Mouse (Mus musculus): ENCODE measurements around the gene Olfr815.
"Not testable (repeated sequence)": the region's sequence is repeated elsewhere in the genome, so short reads cannot be mapped to it uniquely, and the experiment has no call there.

Olfr815 gene

GRCm38 (mm10) chr10:129905767-129906166 is at the start of gene Olfr815:
Gene Olfr815, minus strand, starts transcription at chr10:129905867.
- H3K36me3 ChIP-seq (ENCODE audit: control insufficient read depth, insufficient read depth, low read length, poor library complexity, severe bottlenecking); DNase-seq (ENCODE audit: low read depth, low spot score); H3K27me3 ChIP-seq (ENCODE audit: control insufficient read depth, insufficient read depth, low read length, poor library complexity, severe bottlenecking): not testable (repeated sequence)

GRCm38 (mm10) chr10:129949000-129949399 is 43.3 kb upstream of the Olfr815 start, which contains the start of gene Olfr818:
Gene Olfr818, minus strand, starts transcription at chr10:129949100.
- no peak for DNase-seq (ENCODE audit: low read depth, low spot score)
- no peaks in the 10 kb centered on the region for H3K36me3 ChIP-seq (ENCODE audit: control insufficient read depth, insufficient read depth, low read length, poor library complexity, severe bottlenecking)

GRCm38 (mm10) chr10:129915497-129915896 is 9.8 kb upstream of the Olfr815 start, which contains the start of gene Olfr816:
Gene Olfr816, minus strand, starts transcription at chr10:129915597.
- Histone ChIP-seq H3K27me3 (ENCODE audit: control insufficient read depth, insufficient read depth, low read length, poor library complexity, severe bottlenecking) (no peaks in the 10 kb centered on the region), H3K36me3 (ENCODE audit: control insufficient read depth, insufficient read depth, low read length, poor library complexity, severe bottlenecking) (no peaks in the 10 kb centered on the region)
- DNase-seq (ENCODE audit: low read depth, low spot score), result no peak

More at GRCm38 (mm10) chr10:129949000-129949399, 43.3 kb upstream of the Olfr815 start, which contains the start of gene Olfr818:
- no peaks in the 10 kb centered on the region for H3K27me3 ChIP-seq (ENCODE audit: control insufficient read depth, insufficient read depth, low read length, poor library complexity, severe bottlenecking)

- Histone ChIP-seq H3K27me3 (ENCODE audit: control insufficient read depth, insufficient read depth, low read length, poor library complexity, severe bottlenecking) (no peaks in the 10 kb centered on the region), H3K36me3 (ENCODE audit: control insufficient read depth, insufficient read depth, low read length, poor library complexity, severe bottlenecking) (no peaks in the 10 kb centered on the region)
- no peak for DNase-seq (ENCODE audit: low read depth, low spot score)
These were observed 19.7 kb downstream of the Olfr815 start for GRCm38 (mm10) chr10:129885934-129886333.

- H3K36me3 ChIP-seq (ENCODE audit: control insufficient read depth, insufficient read depth, low read length, poor library complexity, severe bottlenecking); DNase-seq (ENCODE audit: low read depth, low spot score): not testable (repeated sequence)
These were observed 20.2 kb downstream of the Olfr815 start for GRCm38 (mm10) chr10:129885496-129885895.

GRCm38 (mm10) chr10:129879751-129880150 is 25.9 kb downstream of the Olfr815 start, which contains the start of gene Olfr814:
Gene Olfr814, minus strand, starts transcription at chr10:129879851.
- not testable (repeated sequence) for H3K27me3 ChIP-seq (ENCODE audit: control insufficient read depth, insufficient read depth, low read length, poor library complexity, severe bottlenecking); DNase-seq (ENCODE audit: low read depth, low spot score); H3K36me3 ChIP-seq (ENCODE audit: control insufficient read depth, insufficient read depth, low read length, poor library complexity, severe bottlenecking)

More at GRCm38 (mm10) chr10:129885496-129885895, 20.2 kb downstream of the Olfr815 start:
- not testable (repeated sequence) for H3K27me3 ChIP-seq (ENCODE audit: control insufficient read depth, insufficient read depth, low read length, poor library complexity, severe bottlenecking)

- H3K27me3 ChIP-seq (ENCODE audit: control insufficient read depth, insufficient read depth, low read length, poor library complexity, severe bottlenecking), result no peaks in the 10 kb centered on the region
- DNase-seq (ENCODE audit: low read depth, low spot score), result no peak
These were observed 50.6 kb downstream of the Olfr815 start, which contains the start of gene Olfr813 for GRCm38 (mm10) chr10:129855067-129855466. Gene Olfr813, plus strand, starts transcription at chr10:129855367.

More at GRCm38 (mm10) chr10:129855067-129855466, 50.6 kb downstream of the Olfr815 start, which contains the start of gene Olfr813:
- H3K36me3 ChIP-seq (ENCODE audit: control insufficient read depth, insufficient read depth, low read length, poor library complexity, severe bottlenecking), result no peaks in the 10 kb centered on the region
